Comparison of ENCODE assay signal across 11 mouse cellular contexts in the genomic region with DNA sequence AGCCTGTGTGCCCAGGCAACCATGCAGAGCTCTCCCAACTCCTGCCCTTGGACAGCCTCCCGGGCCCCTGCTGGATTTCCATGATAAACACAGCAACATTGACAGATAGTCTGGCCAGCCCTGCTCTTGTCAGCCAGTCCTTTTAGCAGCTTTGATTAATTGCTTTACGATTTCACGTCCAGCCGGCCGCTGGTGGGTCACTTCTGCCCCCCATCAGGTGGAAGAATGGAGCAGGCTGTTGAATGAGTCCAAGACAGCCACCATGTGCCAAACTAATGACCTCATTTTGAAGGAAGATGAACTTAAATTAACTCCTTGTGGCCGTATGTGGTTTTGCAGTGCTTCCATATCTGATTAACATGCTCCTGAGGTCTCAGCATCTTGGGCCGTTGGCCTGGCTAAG. TPM values are rescaled to one million over a fixed set of nuclear protein-coding genes. Genes with fewer than 3 reads are reported as not detected.
A peak's percentile ranks its signal among the peaks of the same experiment; 100 is the strongest.
DNase-seq lines count a peak whose midpoint lies in the region; ATAC-seq and TF ChIP-seq lines count a peak whose summit lies in the region.
"Had no signal": no experiment of that assay in that cellular context is flagged by ENCODE, and none has a peak within 500 bp of the region (broad histone marks: within the 10 kb centered on the region; RNA-seq: fewer than 3 reads in every experiment).

No protein-coding gene starts in this region.

- peak; percentile 22 to 41 for DNase-seq in cerebellum, adult 2 months
- no peak for DNase-seq in limb, embryonic 10.5 days (ENCODE audit: low spot score)
- peak; percentile 62 for DNase-seq in embryo, embryonic 10 days (ENCODE audit: low spot score)
- no peak for DNase-seq in thymus, postnatal 10 days (ENCODE audit: low spot score in 2 of 2)
- DNase-seq: B cell, adult 2 months; kidney, adult 8-10 months had no signal

- H3K27ac ChIP-seq in cerebellum, adult 2 months (ENCODE audit: insufficient read depth, low read length) = no peak overlapping the region
- H3K27ac ChIP-seq in limb, embryonic 12.5 days = no peak overlapping the region
- H3K27ac ChIP-seq in limb, embryonic 10.5 days = no peak overlapping the region
- H3K27ac ChIP-seq in neural tube, embryonic 12.5 days = no peak overlapping the region
- H3K27ac ChIP-seq in kidney, embryonic 16.5 days (ENCODE audit: low read length) = no peak overlapping the region

- H3K9ac ChIP-seq in limb, embryonic 12.5 days (replicated peaks) = 0 out of 2 replicates have a peak overlapping the region, but pooled peaks have one; percentile 0
- H3K9ac ChIP-seq in neural tube, embryonic 12.5 days = no peak overlapping the region
- H3K9ac ChIP-seq in kidney, embryonic 16.5 days (replicated peaks; ENCODE audit: low read length) = no peak overlapping the region

- 15% methylated on average over 7 of the region's 7 CpGs for WGBS in cerebellum, adult 2 months
- 28% methylated on average over 7 of the region's 7 CpGs for WGBS in limb, embryonic 12.5 days
- WGBS in limb, embryonic 10.5 days = 32% methylated on average over 7 of the region's 7 CpGs
- 11% methylated on average over 7 of the region's 7 CpGs for WGBS in neural tube, embryonic 12.5 days
- 31% methylated on average over 7 of the region's 7 CpGs for WGBS in kidney, embryonic 16.5 days

- H3K4me1 ChIP-seq in cerebellum, adult 2 months (ENCODE audit: control insufficient read depth, insufficient read depth, low read length) = peaks cover 2% of the 10 kb centered on the region; the same call in 1 of the 2 replicates
- 0 out of 2 replicates have a peak, but pooled peaks cover 4% of the 10 kb centered on the region for H3K4me1 ChIP-seq in limb, embryonic 12.5 days (replicated peaks)
- peaks cover 9% of the 10 kb centered on the region; the same call in 1 of the 2 replicates for H3K4me1 ChIP-seq in limb, embryonic 10.5 days
- H3K4me1 ChIP-seq in neural tube, embryonic 12.5 days = peaks cover 33% of the 10 kb centered on the region
- no peaks in the 10 kb centered on the region for H3K4me1 ChIP-seq in kidney, embryonic 16.5 days (ENCODE audit: insufficient read depth, low read length)

- no peak overlapping the region for H3K4me2 ChIP-seq in limb, embryonic 12.5 days
- H3K4me2 ChIP-seq in neural tube, embryonic 12.5 days (replicated peaks) = no peak overlapping the region
- H3K4me2 ChIP-seq in kidney, embryonic 16.5 days (replicated peaks; ENCODE audit: low read depth, low read length) = no peak overlapping the region

- peaks cover 99% of the 10 kb centered on the region for H3K36me3 ChIP-seq in limb, embryonic 12.5 days
- H3K36me3 ChIP-seq in limb, embryonic 10.5 days = peaks cover 99% of the 10 kb centered on the region
- H3K36me3 ChIP-seq in neural tube, embryonic 12.5 days = peaks cover 76% of the 10 kb centered on the region
- H3K36me3 ChIP-seq in kidney, embryonic 16.5 days (ENCODE audit: insufficient read depth, low read length) = peaks cover 75% of the 10 kb centered on the region

- H3K27me3 ChIP-seq in cerebellum, adult 2 months (ENCODE audit: control insufficient read depth, insufficient read depth, low read length) = no peaks in the 10 kb centered on the region
- H3K27me3 ChIP-seq in limb, embryonic 12.5 days = no peaks in the 10 kb centered on the region
- H3K27me3 ChIP-seq in limb, embryonic 10.5 days (ENCODE audit: low read depth, poor library complexity, severe bottlenecking) = no peaks in the 10 kb centered on the region
- peaks cover 74% of the 10 kb centered on the region for H3K27me3 ChIP-seq in neural tube, embryonic 12.5 days (replicated peaks)
- H3K27me3 ChIP-seq in kidney, embryonic 16.5 days (ENCODE audit: insufficient read depth, low read length) = no peaks in the 10 kb centered on the region

- ATAC-seq in cerebellum, adult (ENCODE audit: insufficient number of reproducible peaks, low FRiP score, low TSS enrichment) = no peak
- no peak for ATAC-seq in limb, embryonic 12.5 days (ENCODE audit: insufficient number of reproducible peaks, insufficient read depth, low FRiP score, low TSS enrichment, low read depth)
- peak; percentile 77 for ATAC-seq in neural tube, embryonic 12.5 days (ENCODE audit: low FRiP score, low read depth)
- no peak for ATAC-seq in kidney, embryonic 16.5 days (ENCODE audit: low FRiP score, low TSS enrichment)

- no peaks in the 10 kb centered on the region for H3K9me3 ChIP-seq in limb, embryonic 12.5 days
- no peaks in the 10 kb centered on the region for H3K9me3 ChIP-seq in limb, embryonic 10.5 days (replicated peaks)
- H3K9me3 ChIP-seq in neural tube, embryonic 12.5 days = no peaks in the 10 kb centered on the region
- H3K9me3 ChIP-seq in kidney, embryonic 16.5 days (ENCODE audit: low read length) = no peaks in the 10 kb centered on the region

- H3K4me3 ChIP-seq in cerebellum, adult 2 months (replicated peaks; ENCODE audit: insufficient read depth, low read depth, low read length) = no peak overlapping the region
- no peak overlapping the region for H3K4me3 ChIP-seq in limb, embryonic 12.5 days (replicated peaks)
- H3K4me3 ChIP-seq in limb, embryonic 10.5 days = no peak overlapping the region
- H3K4me3 ChIP-seq in neural tube, embryonic 12.5 days = no peak overlapping the region
- no peak overlapping the region for H3K4me3 ChIP-seq in kidney, embryonic 16.5 days (ENCODE audit: low read length)

- no peak for TF ChIP-seq POLR2A in cerebellum, adult 2 months (IDR thresholded peaks at IDR 0.05; ENCODE audit: borderline replicate concordance, insufficient read depth, low read length)

- no peak for TF ChIP-seq CTCF in cerebellum, adult 2 months (IDR thresholded peaks at IDR 0.05; ENCODE audit: borderline replicate concordance, insufficient read depth, low read depth, low read length)

RNA-seq across cellular contexts. Expression of gene Prdm12, which starts 30.0 kb away (rescaled TPM):
- polyA plus RNA-seq in cerebellum, adult 2 months (2012; rRNA removed) = not detected in 2 replicates
- polyA plus RNA-seq in limb, embryonic 12.5 days (2016; fragmentation: Nextera tagmentation; extraction: Ambion mirVana) = 0.66 TPM in 1 of 2 replicates, not detected in the other
- 0.10 TPM in 1 of 2 replicates, not detected in the other for polyA plus RNA-seq in limb, embryonic 10.5 days (2016; fragmentation: Nextera tagmentation; extraction: Ambion mirVana)
- 37.3 and 54.2 TPM in 2 replicates for polyA plus RNA-seq in neural tube, embryonic 12.5 days (2016; fragmentation: Nextera tagmentation; extraction: Ambion mirVana)
- not detected in 2 replicates for polyA plus RNA-seq in kidney, embryonic 16.5 days (2015; fragmentation: Nextera tagmentation; extraction: Ambion mirVana)
- polyA plus RNA-seq: liver, adult 2 months had no signal

RNA-seq across cellular contexts. Expression of gene Fubp3, which starts 37.4 kb away (rescaled TPM):
- polyA plus RNA-seq in cerebellum, adult 2 months (2012; rRNA removed) = 36.3 and 43.6 TPM in 2 replicates
- 102 and 104 TPM in 2 replicates for polyA plus RNA-seq in limb, embryonic 12.5 days (2016; fragmentation: Nextera tagmentation; extraction: Ambion mirVana)
- polyA plus RNA-seq in limb, embryonic 10.5 days (2016; fragmentation: Nextera tagmentation; extraction: Ambion mirVana) = 84.1 and 92.1 TPM in 2 replicates
- polyA plus RNA-seq in neural tube, embryonic 12.5 days (2016; fragmentation: Nextera tagmentation; extraction: Ambion mirVana) = 80.3 and 86.6 TPM in 2 replicates
- polyA plus RNA-seq in kidney, embryonic 16.5 days (2015; fragmentation: Nextera tagmentation; extraction: Ambion mirVana) = 80.9 and 84.9 TPM in 2 replicates

Comparison
In these comparisons a context has a peak if more than half of its experiments do, and no peak if none do; other contexts are left out.
1. DNase-seq: peak in cerebellum, adult 2 months (2 of 2) and embryo, embryonic 10 days (single experiment); none in limb, embryonic 10.5 days (single experiment) and thymus, postnatal 10 days (0 of 2).
2. RNA of gene Prdm12, which starts 30.0 kb away (polyA plus RNA-seq): 37.3 to 54.2 TPM in neural tube, embryonic 12.5 days; 0.66 TPM in limb, embryonic 12.5 days, 0.10 TPM in limb, embryonic 10.5 days, not detected in cerebellum, adult 2 months and not detected in kidney, embryonic 16.5 days; every median in the first group is over 10 times any median in the second.